Mouse (Mus musculus) midbrain, embryonic 15.5 days (tissue): Measurements from ENCODE around the gene Aldh1a1. TPM values are rescaled to one million over a fixed set of nuclear protein-coding genes. Genes with fewer than 3 reads are reported as not detected.

Experiments
- polyA plus RNA-seq: library from polyadenylated mRNA; unstranded; fragments of >200 nt; fragmentation: Nextera tagmentation; extraction: Ambion mirVana; gene quantifications from 2 replicates; pipeline ENCODE4 v1.2.1, GENCODE M21; 2015

Aldh1a1 gene
- polyA plus RNA-seq, 1 experiment from 2014 or later: 16.3 TPM

Other genes starting within 250 kb of the Aldh1a1 start
- gene Anxa1, start 101.8 kb upstream of the Aldh1a1 start, polyA plus RNA-seq: 9.2 and 12.3 TPM in 2 replicates
- gene Aldh1a7, start 234.8 kb downstream of the Aldh1a1 start, polyA plus RNA-seq: 0.88 and 1.1 TPM in 2 replicates